Mouse (Mus musculus) kidney, embryonic 16.5 days (tissue): ENCODE measurements around the gene Ccdc153. TPM values are rescaled to one million over a fixed set of nuclear protein-coding genes. Genes with fewer than 3 reads are reported as not detected.

Source experiments
- ATAC-seq: fragments of 200-750 bp; cut with Nextera tagmentation; 2 replicates; pipeline ENCODE4 v1.8.0; 2017; ENCODE audit warnings: moderate TSS enrichment; ENCODE audit not compliant: low FRiP score, low TSS enrichment
- H3K27ac ChIP-seq: fragments of 300-500 bp; sonication (generic); 2 replicates; pipeline ENCODE4 v1.5.1; 2014; ENCODE audit warnings: low read length
- H3K27me3 ChIP-seq: fragments of 300-500 bp; sonication (generic); 2 replicates; pipeline ENCODE4 v1.6.1; 2014; ENCODE audit warnings: low read length, control low read depth, mixed read lengths; ENCODE audit not compliant: insufficient read depth
- H3K36me3 ChIP-seq: fragments of 300-500 bp; sonication (generic); 2 replicates; pipeline ENCODE4 v1.6.1; 2014; ENCODE audit warnings: low read length, control low read depth, mixed read lengths; ENCODE audit not compliant: insufficient read depth
- H3K4me1 ChIP-seq: fragments of 300-500 bp; sonication (generic); 2 replicates; pipeline ENCODE4 v1.6.1; 2014; ENCODE audit warnings: low read length, control low read depth, mixed read lengths; ENCODE audit not compliant: insufficient read depth
- H3K4me2 ChIP-seq: fragments of 300-500 bp; sonication (generic); replicated peaks from 2 replicates; pipeline ENCODE4 v1.6.1; 2014; ENCODE audit warnings: low read depth, low read length
- H3K4me3 ChIP-seq: fragments of 300-500 bp; sonication (generic); 2 replicates; pipeline ENCODE4 v1.5.1; 2014; ENCODE audit warnings: mild to moderate bottlenecking, low read length
- H3K9ac ChIP-seq: fragments of 300-500 bp; sonication (generic); replicated peaks from 2 replicates; pipeline ENCODE4 v1.6.1; 2014; ENCODE audit warnings: low read length
- H3K9me3 ChIP-seq: fragments of 300-500 bp; sonication (generic); 2 replicates; pipeline ENCODE4 v1.6.1; 2016; ENCODE audit warnings: low read length, control low read depth
- WGBS: fragments of 180-500 bp; shearing (Covaris S2); extraction: QIAGEN DNeasy Blood & Tissue Kit; methylation state at CpG from one replicate; pipeline ENCODE4 v1.1.7; 2014; 5-methylcytosine and 5-hydroxymethylcytosine counted together
- polyA plus RNA-seq: library from polyadenylated mRNA; unstranded; fragments of >200 nt; fragmentation: Nextera tagmentation; extraction: Ambion mirVana; gene quantifications from 2 replicates; pipeline ENCODE4 v1.2.1, GENCODE M21; 2015

Ccdc153 gene
- polyA plus RNA-seq, 1 experiment from 2014 or later, result not detected

DNA sequence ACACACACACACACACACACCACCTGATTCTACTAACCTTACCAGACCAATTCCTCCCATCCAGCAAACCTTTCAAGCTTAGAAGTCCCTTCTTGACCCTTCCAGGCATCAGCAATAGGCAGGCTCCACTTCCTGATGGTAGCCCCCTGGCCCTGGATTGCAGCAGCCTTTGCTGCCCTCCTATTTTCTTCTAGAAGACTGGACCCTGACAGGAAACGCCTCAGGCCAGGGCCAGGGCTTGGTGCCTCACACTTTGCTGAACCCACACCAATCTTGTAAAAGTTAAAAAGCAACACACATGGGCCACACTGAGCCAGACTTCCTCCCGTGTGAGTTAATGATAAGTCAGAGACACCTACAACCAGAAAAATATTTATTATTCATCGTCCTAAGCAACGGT is 3.3 kb upstream of the Ccdc153 start:
- H3K27ac ChIP-seq, result peak overlapping the region; percentile 77; the same call in 1 of the 2 replicates

DNA sequence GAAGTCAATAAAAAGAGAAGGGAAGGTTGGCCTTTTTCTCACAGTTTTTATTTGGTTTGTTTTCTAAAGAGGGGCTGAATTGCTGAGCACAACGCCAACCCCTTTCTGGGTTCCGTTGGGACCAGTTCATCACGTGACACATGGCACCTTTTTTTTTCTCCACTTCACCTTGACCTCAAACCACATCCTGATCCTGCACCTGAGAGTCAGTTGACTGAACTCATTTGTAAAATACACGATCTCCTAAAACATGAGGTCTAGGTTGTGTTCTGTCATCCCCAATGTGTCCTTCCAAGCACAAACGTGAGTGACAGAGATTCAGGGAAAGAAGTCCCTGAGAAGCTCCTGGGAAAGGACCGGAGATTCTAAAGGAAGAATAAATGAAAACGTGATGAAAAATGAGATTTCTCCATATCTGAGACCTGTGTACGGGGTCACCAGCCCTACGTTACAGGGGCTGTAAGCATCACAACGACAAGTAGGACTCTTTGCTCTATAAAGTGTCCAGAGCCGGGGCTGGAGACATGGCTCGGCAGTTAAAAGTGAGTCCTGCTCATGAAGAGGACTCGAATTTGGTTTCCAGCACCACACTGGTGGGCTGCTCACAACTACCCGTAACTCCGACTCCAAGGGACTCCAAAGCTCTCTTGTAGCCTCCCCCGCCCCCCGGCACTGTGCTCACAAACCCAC is 1.8 kb upstream of the Ccdc153 start:
- Histone ChIP-seq H3K27ac (no peak overlapping the region), H3K27me3 (no peaks in the 10 kb centered on the region), H3K9me3 (no peaks in the 10 kb centered on the region), H3K4me3 (no peak overlapping the region), H3K4me2 (no peak overlapping the region), H3K4me1 (peaks cover 13% of the 10 kb centered on the region; the same call in 1 of the 2 replicates), H3K36me3 (no peaks in the 10 kb centered on the region), H3K9ac (no peak overlapping the region)
- ATAC-seq, result no peak
- 80% methylated on average over 17 of the region's 17 CpGs for WGBS

More for the DNA sequence above, 3.3 kb upstream of the Ccdc153 start:
- Histone ChIP-seq H3K9me3 (no peaks in the 10 kb centered on the region), H3K4me1 (peaks cover 20% of the 10 kb centered on the region), H3K9ac (no peak overlapping the region), H3K36me3 (no peaks in the 10 kb centered on the region), H3K4me2 (no peak overlapping the region), H3K4me3 (no peak overlapping the region), H3K27me3 (no peaks in the 10 kb centered on the region)
- ATAC-seq, result no peak
- WGBS, result 42% methylated on average over 4 of the region's 4 CpGs

DNA sequence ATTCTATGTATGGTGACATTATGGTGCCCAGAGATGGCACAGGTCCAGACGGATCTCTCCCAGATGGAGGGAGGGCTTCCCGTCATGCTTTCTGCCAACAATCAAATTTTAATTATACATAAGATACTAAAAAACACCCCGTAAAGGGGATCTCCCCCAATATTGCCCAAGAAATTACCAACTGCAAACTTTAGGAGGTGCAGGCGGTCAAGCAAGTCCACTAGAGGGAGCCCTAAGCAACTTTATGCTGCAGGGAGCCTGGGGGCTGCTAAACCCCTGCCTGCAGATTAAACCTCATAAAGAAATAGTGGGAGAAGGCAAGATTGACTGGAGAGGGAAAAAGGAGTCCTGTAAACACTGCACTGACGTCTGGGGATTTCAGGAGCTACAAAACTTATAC is 1.0 kb upstream of the Ccdc153 start:
- Histone ChIP-seq H3K4me3 (no peak overlapping the region), H3K9ac (no peak overlapping the region), H3K27me3 (no peaks in the 10 kb centered on the region), H3K4me1 (peaks cover 11% of the 10 kb centered on the region; the same call in 1 of the 2 replicates), H3K27ac (no peak overlapping the region), H3K36me3 (no peaks in the 10 kb centered on the region), H3K9me3 (no peaks in the 10 kb centered on the region), H3K4me2 (no peak overlapping the region)
- ATAC-seq, result no peak
- whole genome bisulfite sequencing, result 7% methylated on average over 5 of the region's 5 CpGs

DNA sequence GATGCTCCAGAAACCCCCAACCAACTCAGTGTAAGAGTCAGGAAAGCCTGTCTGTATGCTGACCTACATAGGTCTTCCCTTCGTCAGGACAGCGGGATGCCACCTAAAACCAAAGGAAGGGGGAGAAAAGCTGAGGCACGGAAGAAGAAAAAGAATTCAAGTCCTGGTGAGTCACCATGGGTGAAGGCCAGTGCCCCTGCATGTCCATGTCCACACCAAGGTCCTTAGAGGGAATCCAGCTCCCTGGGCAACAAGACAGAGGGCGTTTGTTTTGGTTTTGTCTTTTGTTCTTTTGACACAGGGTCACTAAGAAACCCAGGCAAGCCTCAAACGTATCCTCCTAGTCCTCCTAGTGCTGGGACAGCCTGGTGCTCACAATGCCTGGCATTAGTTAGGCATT is 435 bp downstream of the Ccdc153 start:
- Histone ChIP-seq H3K4me2 (no peak overlapping the region), H3K27ac (no peak overlapping the region), H3K4me1 (peaks cover 8% of the 10 kb centered on the region; the same call in 1 of the 2 replicates), H3K27me3 (no peaks in the 10 kb centered on the region), H3K4me3 (no peak overlapping the region), H3K9ac (no peak overlapping the region), H3K36me3 (no peaks in the 10 kb centered on the region), H3K9me3 (no peaks in the 10 kb centered on the region)
- no peak for ATAC-seq
- WGBS, result 64% methylated on average over 5 of the region's 5 CpGs

DNA sequence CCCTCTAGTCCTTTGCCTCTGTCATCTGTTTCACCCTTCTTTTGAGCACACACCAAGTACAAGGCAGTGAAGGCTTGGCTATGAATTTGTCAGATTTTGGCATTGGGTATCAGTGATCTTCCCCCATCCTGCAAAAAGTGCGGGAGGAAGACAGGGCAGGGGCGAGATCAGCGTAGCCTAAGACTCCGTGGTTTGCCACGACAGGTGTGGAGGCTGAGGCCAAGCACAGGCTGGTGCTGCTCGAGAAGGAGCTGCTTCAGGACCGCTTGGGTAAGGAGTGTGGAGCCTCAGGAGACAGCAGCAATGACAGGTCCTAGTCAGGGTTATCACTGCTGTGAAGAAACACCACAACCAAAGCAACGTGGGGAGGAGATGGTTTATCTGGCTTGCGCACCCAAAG is 942 bp downstream of the Ccdc153 start:
- Histone ChIP-seq H3K4me1 (peaks cover 6% of the 10 kb centered on the region; the same call in 1 of the 2 replicates), H3K27ac (no peak overlapping the region), H3K4me2 (no peak overlapping the region), H3K36me3 (no peaks in the 10 kb centered on the region), H3K27me3 (no peaks in the 10 kb centered on the region), H3K9me3 (no peaks in the 10 kb centered on the region), H3K4me3 (no peak overlapping the region), H3K9ac (no peak overlapping the region)
- no peak for ATAC-seq
- 75% methylated on average over 9 of the region's 9 CpGs for WGBS

DNA sequence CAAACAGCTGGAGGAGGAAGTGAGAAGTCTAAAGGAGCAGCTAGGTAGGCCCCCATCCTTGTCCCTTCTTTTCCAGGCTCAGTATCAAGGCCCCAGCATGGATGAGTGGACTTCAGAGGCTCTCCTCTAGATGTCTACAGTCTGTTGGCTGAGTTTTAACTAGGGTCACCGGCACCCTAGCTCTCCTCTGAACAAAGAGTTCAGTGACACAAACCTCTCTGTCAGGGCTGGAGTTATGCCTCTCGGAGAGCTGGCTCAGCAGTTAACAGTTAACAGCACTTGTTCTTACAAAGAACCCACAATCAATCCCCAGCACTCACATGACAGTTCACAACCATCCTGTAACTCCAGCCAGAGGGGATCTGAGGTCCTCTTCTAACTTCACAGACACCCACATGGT is 3.1 kb downstream of the Ccdc153 start:
- no peaks in the 10 kb centered on the region for H3K27me3 ChIP-seq
- H3K4me1 ChIP-seq, result peaks cover 3% of the 10 kb centered on the region; the same call in 1 of the 2 replicates
- H3K36me3 ChIP-seq, result no peaks in the 10 kb centered on the region
- no peaks in the 10 kb centered on the region for H3K9me3 ChIP-seq
- H3K4me2 ChIP-seq, result no peak overlapping the region
- H3K4me3 ChIP-seq, result no peak overlapping the region
- no peak overlapping the region for H3K27ac ChIP-seq
- WGBS, result 45% methylated on average over 2 of the region's 2 CpGs
- H3K9ac ChIP-seq, result no peak overlapping the region
- ATAC-seq, result no peak

DNA sequence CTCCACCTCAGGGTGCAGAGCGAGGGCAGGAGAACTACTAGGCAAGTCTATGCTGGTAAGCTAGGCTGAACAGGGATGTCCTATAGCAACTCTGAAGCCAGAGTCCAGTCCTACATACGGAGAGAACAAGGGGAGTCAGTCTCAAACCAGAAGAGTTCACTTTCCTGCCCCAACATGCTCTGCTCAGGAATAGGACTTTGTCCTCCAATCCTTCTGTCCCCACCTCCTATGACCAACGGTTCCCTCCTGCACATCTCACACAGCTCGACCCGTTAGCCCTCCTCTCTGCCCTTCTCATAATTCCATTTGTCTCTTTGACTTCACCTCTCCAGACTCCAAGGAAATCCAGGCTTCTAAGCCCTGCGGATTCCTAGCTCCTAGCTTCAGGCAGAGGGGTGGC is 7.4 kb downstream of the Ccdc153 start:
- 75% methylated on average over 6 of the region's 6 CpGs for WGBS
- no peak for ATAC-seq
- Histone ChIP-seq H3K4me3 (no peak overlapping the region), H3K27ac (no peak overlapping the region), H3K4me1 (peaks cover 19% of the 10 kb centered on the region), H3K9me3 (no peaks in the 10 kb centered on the region), H3K9ac (no peak overlapping the region), H3K4me2 (no peak overlapping the region), H3K36me3 (no peaks in the 10 kb centered on the region), H3K27me3 (no peaks in the 10 kb centered on the region)

DNA sequence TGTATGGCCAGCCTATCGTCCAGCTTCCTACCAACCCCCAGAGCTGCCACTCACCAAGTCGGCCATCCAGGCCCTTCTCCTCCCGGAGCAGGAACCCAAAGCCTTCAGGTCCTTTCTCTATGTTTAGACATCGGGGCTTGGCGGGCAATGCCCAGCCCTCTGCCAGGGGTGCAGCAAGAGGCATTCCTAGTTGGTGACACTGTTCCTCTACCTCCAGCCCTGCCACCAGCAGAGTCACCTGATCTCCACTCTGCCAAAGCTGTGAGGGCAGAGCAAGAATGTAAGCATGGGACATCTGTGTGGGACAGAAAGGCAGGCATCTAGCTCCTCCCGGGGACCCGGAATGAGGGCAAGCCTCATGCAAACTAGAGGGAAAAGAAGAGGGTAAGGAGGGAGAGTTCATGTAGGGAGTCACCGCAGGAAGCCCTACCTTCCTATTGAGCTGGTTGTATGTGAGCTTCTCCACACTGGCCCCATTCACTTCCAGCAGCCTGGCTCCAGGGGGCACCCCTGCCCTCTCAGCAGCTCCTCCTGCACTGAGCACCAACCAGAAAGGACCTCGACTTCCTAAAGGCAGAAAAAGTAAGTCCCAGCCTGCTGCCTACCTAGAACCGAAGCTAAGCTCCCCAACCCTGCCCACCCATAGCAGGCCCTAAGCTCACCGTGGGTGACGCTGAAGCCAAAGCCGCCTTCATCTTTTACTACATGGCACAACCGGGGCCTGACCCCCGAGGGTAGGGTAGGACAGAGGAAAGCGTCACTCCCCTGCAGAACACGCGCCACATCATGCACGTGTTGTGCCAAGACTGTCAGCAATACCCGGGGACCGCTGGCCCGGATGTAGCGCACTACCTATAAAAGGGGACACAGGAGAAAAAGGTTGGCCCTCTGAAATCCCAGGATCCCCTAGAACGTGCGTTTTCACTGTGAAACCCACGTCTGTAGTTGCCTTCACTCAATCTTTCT is 9.0 kb downstream of the Ccdc153 start:
- 52% methylated on average over 26 of the region's 26 CpGs for WGBS
- H3K36me3 ChIP-seq, result no peaks in the 10 kb centered on the region
- peaks cover 22% of the 10 kb centered on the region for H3K4me1 ChIP-seq
- H3K27ac ChIP-seq, result no peak overlapping the region
- no peaks in the 10 kb centered on the region for H3K9me3 ChIP-seq
- no peak overlapping the region for H3K4me3 ChIP-seq
- H3K27me3 ChIP-seq, result no peaks in the 10 kb centered on the region
- peak overlapping the region; percentile 46 for H3K4me2 ChIP-seq
- H3K9ac ChIP-seq, result peak overlapping the region; percentile 33
- ATAC-seq, result peak; percentile 66

DNA sequence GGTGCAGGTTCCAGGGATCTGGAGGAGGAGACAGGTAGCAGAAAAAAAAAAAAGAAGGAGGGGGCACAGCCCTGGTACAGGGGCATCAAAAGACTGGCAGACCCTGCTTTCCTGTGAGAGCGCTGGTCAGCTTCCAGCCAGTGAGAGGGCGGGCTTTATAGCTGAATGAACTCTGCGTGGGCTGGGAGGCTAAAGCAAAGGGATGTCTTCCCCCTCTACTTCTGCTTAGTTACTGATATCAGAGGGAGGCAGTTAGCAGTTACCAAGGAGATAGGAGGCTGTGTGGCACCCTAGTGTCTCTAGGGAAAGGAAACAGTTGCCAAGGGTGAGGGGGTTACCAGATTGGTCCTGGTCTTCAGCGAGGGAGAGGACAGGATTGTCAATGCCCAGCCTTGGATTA is 10.0 kb downstream of the Ccdc153 start:
- Histone ChIP-seq H3K4me2 (peak overlapping the region; percentile 46), H3K4me3 (peak overlapping the region; percentile 19), H3K36me3 (no peaks in the 10 kb centered on the region), H3K9me3 (no peaks in the 10 kb centered on the region), H3K4me1 (peaks cover 26% of the 10 kb centered on the region), H3K27ac (no peak overlapping the region), H3K9ac (0 out of 2 replicates have a peak overlapping the region, but pooled peaks have one; percentile 10), H3K27me3 (no peaks in the 10 kb centered on the region)
- WGBS, result 39% methylated on average over 4 of the region's 4 CpGs
- ATAC-seq, result peak; percentile 47; the same call in 1 of the 2 replicates
